ENCODE assay signal across 13 mouse cellular contexts in the genomic region with DNA sequence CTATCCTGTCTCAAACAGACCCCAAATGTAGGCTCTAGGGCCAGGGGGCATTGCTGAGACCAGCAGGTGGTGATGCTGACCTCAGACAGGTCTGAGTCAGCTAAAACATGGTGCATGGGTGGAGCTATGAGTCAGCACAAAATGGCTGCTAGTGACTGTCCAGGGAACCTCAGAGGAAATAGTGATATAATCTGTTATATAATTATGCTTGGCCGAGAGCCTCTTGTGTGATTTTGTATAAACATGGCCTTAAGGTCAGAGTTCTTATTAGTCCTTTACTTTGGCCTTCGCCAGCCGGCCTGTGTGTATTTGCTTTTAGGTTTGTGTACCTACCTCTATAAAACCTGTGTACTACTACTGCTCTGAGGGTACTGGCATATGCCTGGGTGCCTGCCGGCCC. TPM values are rescaled to one million over a fixed set of nuclear protein-coding genes. Genes with fewer than 3 reads are reported as not detected.
A peak's percentile ranks its signal among the peaks of the same experiment; 100 is the strongest.
DNase-seq lines count a peak whose midpoint lies in the region; ATAC-seq and TF ChIP-seq lines count a peak whose summit lies in the region.
"Had no signal": no experiment of that assay in that cellular context is flagged by ENCODE, and none has a peak within 500 bp of the region (broad histone marks: within the 10 kb centered on the region; RNA-seq: fewer than 3 reads in every experiment).

No protein-coding gene starts in this region.

- 75% methylated on average over 4 of the region's 4 CpGs for WGBS in neural tube, embryonic 15.5 days
- WGBS in forebrain, postnatal 0 days = 72% methylated on average over 4 of the region's 4 CpGs

- H3K27ac ChIP-seq in neural tube, embryonic 15.5 days (replicated peaks) = no peak overlapping the region
- no peak overlapping the region for H3K27ac ChIP-seq in forebrain, postnatal 0 days (ENCODE audit: low read depth, low read length)
- H3K27ac ChIP-seq: embryonic facial prominence, embryonic 12.5 days; heart, embryonic 15.5 days; midbrain, embryonic 10.5 days had no signal

- no peaks in the 10 kb centered on the region for H3K9me3 ChIP-seq in neural tube, embryonic 15.5 days (replicated peaks)
- H3K9me3 ChIP-seq in forebrain, postnatal 0 days (ENCODE audit: low read length) = no peaks in the 10 kb centered on the region
- H3K9me3 ChIP-seq: embryonic facial prominence, embryonic 12.5 days; heart, embryonic 15.5 days; midbrain, embryonic 10.5 days had no signal

- H3K36me3 ChIP-seq in neural tube, embryonic 15.5 days = no peaks in the 10 kb centered on the region
- no peaks in the 10 kb centered on the region for H3K36me3 ChIP-seq in forebrain, postnatal 0 days (ENCODE audit: insufficient read depth)
- H3K36me3 ChIP-seq: embryonic facial prominence, embryonic 12.5 days; heart, embryonic 15.5 days; midbrain, embryonic 10.5 days had no signal

- no peaks in the 10 kb centered on the region for H3K27me3 ChIP-seq in neural tube, embryonic 15.5 days (replicated peaks)
- H3K27me3 ChIP-seq in forebrain, postnatal 0 days (ENCODE audit: insufficient read depth, low read length) = no peaks in the 10 kb centered on the region
- H3K27me3 ChIP-seq: embryonic facial prominence, embryonic 12.5 days; heart, embryonic 15.5 days; Patski had no signal

- H3K4me1 ChIP-seq in neural tube, embryonic 15.5 days = peaks cover 6% of the 10 kb centered on the region; the same call in 1 of the 2 replicates
- H3K4me1 ChIP-seq in forebrain, postnatal 0 days (ENCODE audit: insufficient read depth) = 0 out of 2 replicates have a peak, but pooled peaks cover 2% of the 10 kb centered on the region
- H3K4me1 ChIP-seq: embryonic facial prominence, embryonic 12.5 days; heart, embryonic 15.5 days had no signal

- TF ChIP-seq CTCF in forebrain, postnatal 0 days (IDR thresholded peaks at IDR 0.05; ENCODE audit: low read depth) = no peak

- ATAC-seq in common myeloid progenitor, adult 5-6 weeks (replicated peaks; ENCODE audit: low read depth, poor library complexity, severe bottlenecking) = peak; percentile 50
- ATAC-seq in neural tube, embryonic 15.5 days (ENCODE audit: low FRiP score) = no peak
- ATAC-seq in forebrain, postnatal 0 days = no peak
- ATAC-seq: Patski had no signal

- no peak overlapping the region for H3K4me2 ChIP-seq in neural tube, embryonic 15.5 days
- no peak overlapping the region for H3K4me2 ChIP-seq in forebrain, postnatal 0 days (ENCODE audit: low read depth)
- H3K4me2 ChIP-seq: embryonic facial prominence, embryonic 12.5 days; heart, embryonic 15.5 days had no signal

- peak; percentile 41 for DNase-seq in kidney, adult 11 months
- no peak for DNase-seq in kidney, postnatal 14 days
- DNase-seq in ES-CJ7 (ENCODE audit: low read depth, low spot score) = peak; percentile 52
- DNase-seq in lung, postnatal 10 days = peak; percentile 62
- no peak for DNase-seq in ovary, postnatal 14 days (ENCODE audit: low spot score)
- no peak for DNase-seq in forebrain, postnatal 0 days
- DNase-seq: left cerebral cortex, postnatal 4 days had no signal

- no peak overlapping the region for H3K9ac ChIP-seq in neural tube, embryonic 15.5 days (replicated peaks)
- H3K9ac ChIP-seq in forebrain, postnatal 0 days = no peak overlapping the region
- H3K9ac ChIP-seq: embryonic facial prominence, embryonic 12.5 days; heart, embryonic 15.5 days had no signal

- H3K4me3 ChIP-seq in neural tube, embryonic 15.5 days (replicated peaks) = no peak overlapping the region
- H3K4me3 ChIP-seq in forebrain, postnatal 0 days (ENCODE audit: low read depth, low read length) = no peak overlapping the region
- H3K4me3 ChIP-seq: embryonic facial prominence, embryonic 12.5 days; heart, embryonic 15.5 days; midbrain, embryonic 10.5 days had no signal

RNA-seq across cellular contexts. Expression of a gene that starts 5.2 kb away (rescaled TPM):
- 7.8 and 16.9 TPM in 2 replicates for total RNA-seq in common myeloid progenitor, adult 5-6 weeks (2017)
- 26.1 and 27.9 TPM in 2 replicates for polyA plus RNA-seq in neural tube, embryonic 15.5 days (2015; fragmentation: Nextera tagmentation; extraction: Ambion mirVana)
- total RNA-seq in forebrain, postnatal 0 days (2014; rRNA removed) = 19.5 and 31.1 TPM in 2 replicates
- 10.7 and 15.2 TPM in 2 replicates for polyA plus RNA-seq in forebrain, postnatal 0 days (2015; fragmentation: Nextera tagmentation; extraction: Ambion mirVana)

RNA-seq across cellular contexts. Expression of a gene that starts 13.0 kb away (rescaled TPM):
- total RNA-seq in common myeloid progenitor, adult 5-6 weeks (2017) = 5.8 and 11.7 TPM in 2 replicates
- 0.81 and 1.7 TPM in 2 replicates for polyA plus RNA-seq in neural tube, embryonic 15.5 days (2015; fragmentation: Nextera tagmentation; extraction: Ambion mirVana)
- 2.5 and 3.0 TPM in 2 replicates for total RNA-seq in forebrain, postnatal 0 days (2014; rRNA removed)
- 0.74 and 1.1 TPM in 2 replicates for polyA plus RNA-seq in forebrain, postnatal 0 days (2015; fragmentation: Nextera tagmentation; extraction: Ambion mirVana)

RNA-seq across cellular contexts. Expression of a gene that starts 48.1 kb away (rescaled TPM):
- not detected in 2 replicates for total RNA-seq in common myeloid progenitor, adult 5-6 weeks (2017)
- polyA plus RNA-seq in neural tube, embryonic 15.5 days (2015; fragmentation: Nextera tagmentation; extraction: Ambion mirVana) = 2.0 and 4.0 TPM in 2 replicates
- 3.2 and 7.9 TPM in 2 replicates for total RNA-seq in forebrain, postnatal 0 days (2014; rRNA removed)
- 9.1 and 11.3 TPM in 2 replicates for polyA plus RNA-seq in forebrain, postnatal 0 days (2015; fragmentation: Nextera tagmentation; extraction: Ambion mirVana)

Comparison
In these comparisons a context has a peak if more than half of its experiments do, and no peak if none do; other contexts are left out.
1. DNase-seq: peak in kidney, adult 11 months (single experiment), ES-CJ7 (single experiment) and lung, postnatal 10 days (single experiment); none in kidney, postnatal 14 days (single experiment), ovary, postnatal 14 days (single experiment) and forebrain, postnatal 0 days (single experiment).